Mouse (Mus musculus) stomach, embryonic 16.5 days (tissue): Measurements from ENCODE around the gene Pla2g16. TPM values are rescaled to one million over a fixed set of nuclear protein-coding genes. Genes with fewer than 3 reads are reported as not detected.
A peak's percentile ranks its signal among the peaks of the same experiment; 100 is the strongest.

Experiments
- ATAC-seq: fragments of 200-750 bp; cut with Nextera tagmentation; 2 replicates; pipeline ENCODE4 v1.8.0; 2017; ENCODE audit warnings: moderate number of reproducible peaks, moderate TSS enrichment; ENCODE audit not compliant: insufficient read depth, low FRiP score
- H3K27ac ChIP-seq: fragments of 300-500 bp; sonication (generic); 2 replicates; pipeline ENCODE4 v1.5.1; 2014; ENCODE audit warnings: low read length
- H3K27me3 ChIP-seq: fragments of 300-500 bp; sonication (generic); 2 replicates; pipeline ENCODE4 v1.6.1; 2014; ENCODE audit warnings: low read length, control low read depth, mixed read lengths; ENCODE audit not compliant: control insufficient read depth, insufficient read depth
- H3K36me3 ChIP-seq: fragments of 300-500 bp; sonication (generic); 2 replicates; pipeline ENCODE4 v1.6.1; 2014; ENCODE audit warnings: low read length; ENCODE audit not compliant: control insufficient read depth, insufficient read depth
- H3K4me1 ChIP-seq: fragments of 300-500 bp; sonication (generic); 2 replicates; pipeline ENCODE4 v1.6.1; 2014; ENCODE audit warnings: low read length, control low read depth, mixed read lengths; ENCODE audit not compliant: control insufficient read depth, insufficient read depth
- H3K4me2 ChIP-seq: fragments of 300-500 bp; sonication (generic); 2 replicates; pipeline ENCODE4 v1.6.1; 2014; ENCODE audit warnings: low read depth, low read length, mixed read lengths
- H3K4me3 ChIP-seq: fragments of 300-500 bp; sonication (generic); replicated peaks from 2 replicates; pipeline ENCODE4 v1.5.1; 2014; ENCODE audit warnings: mild to moderate bottlenecking, low read length
- H3K9ac ChIP-seq: fragments of 300-500 bp; sonication (generic); 2 replicates; pipeline ENCODE4 v1.6.1; 2014; ENCODE audit warnings: low read length
- H3K9me3 ChIP-seq: fragments of 300-500 bp; sonication (generic); replicated peaks from 2 replicates; pipeline ENCODE4 v1.6.1; 2016; ENCODE audit warnings: low read length, control low read depth; ENCODE audit not compliant: control insufficient read depth
- WGBS: fragments of 180-500 bp; shearing (Covaris S2); extraction: QIAGEN DNeasy Blood & Tissue Kit; methylation state at CpG from one replicate; pipeline ENCODE4 v1.1.7; 2014; 5-methylcytosine and 5-hydroxymethylcytosine counted together
- polyA plus RNA-seq: library from polyadenylated mRNA; unstranded; fragments of >200 nt; fragmentation: Nextera tagmentation; extraction: Ambion mirVana; gene quantifications from 2 replicates; pipeline ENCODE4 v1.2.1, GENCODE M21; 2015

Pla2g16 gene
- polyA plus RNA-seq, 1 experiment from 2014 or later, result 15.7 TPM

DNA sequence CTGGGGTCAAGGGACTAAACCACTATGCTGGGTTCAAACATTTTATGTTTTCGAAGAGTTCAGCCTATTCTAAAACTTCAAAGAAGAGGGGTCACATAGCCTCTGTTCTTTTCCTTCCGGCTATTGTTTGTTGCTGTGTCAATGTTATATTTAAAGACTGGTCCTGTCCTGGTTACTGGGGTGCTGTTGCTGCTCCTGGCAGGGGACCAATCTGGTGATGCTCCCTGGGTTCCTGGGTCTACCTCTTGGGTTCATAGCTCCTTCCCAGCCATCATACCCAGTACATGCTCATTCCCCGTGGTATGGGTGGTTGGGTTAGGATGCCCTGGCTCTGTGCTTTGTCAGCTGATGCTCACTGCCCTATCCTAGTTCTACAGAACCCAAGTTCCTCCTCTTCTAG, 20.5 kb downstream of the Pla2g16 start:
- Histone ChIP-seq H3K9me3 (no peaks in the 10 kb centered on the region), H3K4me3 (no peak overlapping the region), H3K9ac (no peak overlapping the region), H3K4me2 (no peak overlapping the region), H3K27ac (no peak overlapping the region), H3K36me3 (no peaks in the 10 kb centered on the region), H3K27me3 (no peaks in the 10 kb centered on the region), H3K4me1 (peaks cover 3% of the 10 kb centered on the region; the same call in 1 of the 2 replicates)
- ATAC-seq, result no peak
- WGBS, result 70% methylated on average over 3 of the region's 3 CpGs

- 27% methylated on average over 5 of the region's 5 CpGs for WGBS
- H3K9ac ChIP-seq, result no peak overlapping the region
- ATAC-seq, result peak; percentile 90
- H3K27ac ChIP-seq, result 0 out of 2 replicates have a peak overlapping the region, but pooled peaks have one; percentile 49
- no peaks in the 10 kb centered on the region for H3K36me3 ChIP-seq
- peaks cover 3% of the 10 kb centered on the region; the same call in 1 of the 2 replicates for H3K4me1 ChIP-seq
- no peak overlapping the region for H3K4me3 ChIP-seq
- H3K9me3 ChIP-seq, result no peaks in the 10 kb centered on the region
- no peak overlapping the region for H3K4me2 ChIP-seq
- H3K27me3 ChIP-seq, result no peaks in the 10 kb centered on the region
Observed at GRCm38 (mm10) chr19:7581042-7581441, 23.8 kb downstream of the Pla2g16 start.

GRCm38 (mm10) chr19:7583101-7583500, 25.8 kb downstream of the Pla2g16 start:
- Histone ChIP-seq H3K4me1 (peaks cover 3% of the 10 kb centered on the region; the same call in 1 of the 2 replicates), H3K9ac (no peak overlapping the region), H3K4me3 (no peak overlapping the region), H3K9me3 (no peaks in the 10 kb centered on the region), H3K27me3 (no peaks in the 10 kb centered on the region), H3K36me3 (no peaks in the 10 kb centered on the region), H3K27ac (no peak overlapping the region), H3K4me2 (no peak overlapping the region)
- no peak for ATAC-seq
- WGBS, result 58% methylated on average over 7 of the region's 7 CpGs

DNA sequence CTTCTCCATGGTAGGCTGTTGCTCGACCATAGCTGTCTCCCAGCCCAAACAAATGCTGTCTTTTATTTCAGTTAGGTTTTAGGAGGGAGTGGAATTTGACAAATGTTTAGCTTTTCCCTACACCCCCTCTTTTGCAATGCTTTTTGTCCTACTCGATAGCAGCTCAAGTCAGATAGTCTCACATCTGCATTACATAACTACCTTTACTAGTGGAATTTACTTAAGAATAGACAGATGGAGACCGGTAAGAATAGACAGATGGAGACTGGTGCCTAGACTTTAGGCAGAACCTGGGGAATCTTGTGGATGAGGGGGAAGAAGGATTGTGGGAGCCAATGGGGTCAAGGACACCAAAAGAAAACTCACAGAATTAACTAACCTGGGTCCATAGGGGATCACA, 26.3 kb downstream of the Pla2g16 start:
- Histone ChIP-seq H3K9ac (no peak overlapping the region), H3K4me1 (peaks cover 3% of the 10 kb centered on the region; the same call in 1 of the 2 replicates), H3K4me2 (no peak overlapping the region), H3K9me3 (0 out of 2 replicates have a peak, but pooled peaks cover 3% of the 10 kb centered on the region), H3K27ac (no peak overlapping the region), H3K36me3 (no peaks in the 10 kb centered on the region), H3K27me3 (no peaks in the 10 kb centered on the region), H3K4me3 (no peak overlapping the region)
- WGBS, result 62% methylated on average over 3 of the region's 3 CpGs
- ATAC-seq, result no peak

GRCm38 (mm10) chr19:7585279-7585678, 28.0 kb downstream of the Pla2g16 start:
- Histone ChIP-seq H3K27me3 (no peaks in the 10 kb centered on the region), H3K9me3 (0 out of 2 replicates have a peak, but pooled peaks cover 3% of the 10 kb centered on the region), H3K9ac (no peak overlapping the region), H3K4me2 (no peak overlapping the region), H3K27ac (no peak overlapping the region), H3K4me3 (no peak overlapping the region), H3K36me3 (no peaks in the 10 kb centered on the region), H3K4me1 (peaks cover 3% of the 10 kb centered on the region; the same call in 1 of the 2 replicates)
- no peak for ATAC-seq
- 90% methylated on average over 8 of the region's 8 CpGs for WGBS

DNA sequence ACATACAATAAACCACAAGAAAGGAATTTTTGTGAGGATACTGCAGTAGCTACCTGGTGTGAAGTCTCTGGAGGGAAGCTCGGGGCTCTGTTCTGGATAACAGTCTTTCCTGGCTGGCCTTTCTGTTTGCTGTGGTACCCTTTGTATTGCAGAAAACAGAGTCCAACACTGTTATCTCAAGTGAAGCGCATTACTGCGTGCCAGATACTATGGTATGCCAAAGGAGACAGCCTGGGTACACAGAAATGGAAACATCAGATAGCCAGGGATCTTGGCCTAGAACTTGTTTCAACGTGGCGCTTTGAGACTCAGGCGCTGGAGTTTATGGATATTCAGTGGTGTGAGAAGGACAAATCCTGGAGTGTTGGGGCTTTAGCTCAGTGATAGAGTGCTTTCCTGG, 28.5 kb downstream of the Pla2g16 start:
- no peak overlapping the region for H3K27ac ChIP-seq
- no peaks in the 10 kb centered on the region for H3K27me3 ChIP-seq
- H3K36me3 ChIP-seq, result no peaks in the 10 kb centered on the region
- 0 out of 2 replicates have a peak, but pooled peaks cover 3% of the 10 kb centered on the region for H3K9me3 ChIP-seq
- ATAC-seq, result no peak
- no peak overlapping the region for H3K4me3 ChIP-seq
- H3K4me2 ChIP-seq, result no peak overlapping the region
- H3K4me1 ChIP-seq, result peaks cover 3% of the 10 kb centered on the region; the same call in 1 of the 2 replicates
- H3K9ac ChIP-seq, result no peak overlapping the region
- 89% methylated on average over 6 of the region's 6 CpGs for WGBS

GRCm38 (mm10) chr19:7590795-7591194, 33.5 kb downstream of the Pla2g16 start:
- Histone ChIP-seq H3K4me1 (no peaks in the 10 kb centered on the region), H3K27ac (no peak overlapping the region), H3K4me2 (no peak overlapping the region), H3K36me3 (no peaks in the 10 kb centered on the region), H3K4me3 (no peak overlapping the region), H3K27me3 (no peaks in the 10 kb centered on the region), H3K9ac (no peak overlapping the region), H3K9me3 (0 out of 2 replicates have a peak, but pooled peaks cover 3% of the 10 kb centered on the region)
- no peak for ATAC-seq

GRCm38 (mm10) chr19:7592018-7592417, 34.8 kb downstream of the Pla2g16 start:
- Histone ChIP-seq H3K9ac (no peak overlapping the region), H3K36me3 (no peaks in the 10 kb centered on the region), H3K4me2 (no peak overlapping the region), H3K4me1 (no peaks in the 10 kb centered on the region), H3K27ac (no peak overlapping the region), H3K4me3 (no peak overlapping the region), H3K27me3 (no peaks in the 10 kb centered on the region), H3K9me3 (0 out of 2 replicates have a peak, but pooled peaks cover 3% of the 10 kb centered on the region)
- 45% methylated on average over 3 of the region's 3 CpGs for WGBS
- ATAC-seq, result no peak

- H3K9ac ChIP-seq, result no peak overlapping the region
- H3K27me3 ChIP-seq, result no peaks in the 10 kb centered on the region
- no peaks in the 10 kb centered on the region for H3K9me3 ChIP-seq
- no peak overlapping the region for H3K4me2 ChIP-seq
- H3K4me1 ChIP-seq, result no peaks in the 10 kb centered on the region
- no peak overlapping the region for H3K27ac ChIP-seq
- H3K36me3 ChIP-seq, result no peaks in the 10 kb centered on the region
- no peak overlapping the region for H3K4me3 ChIP-seq
- ATAC-seq, result no peak
- 10% methylated on average over 2 of the region's 2 CpGs for WGBS
Observed at GRCm38 (mm10) chr19:7595534-7595933, 38.3 kb downstream of the Pla2g16 start.
